30 mouse cellular contexts compared by ENCODE assay signal in genomic region chr2:20957995-20958394, GRCm38 (mm10). TPM values are rescaled to one million over a fixed set of nuclear protein-coding genes. Genes with fewer than 3 reads are reported as not detected.
DNase-seq lines count a peak whose midpoint lies in the region; ATAC-seq and TF ChIP-seq lines count a peak whose summit lies in the region.
"Had no signal": no experiment of that assay in that cellular context is flagged by ENCODE, and none has a peak within 500 bp of the region (broad histone marks: within the 10 kb centered on the region; RNA-seq: fewer than 3 reads in every experiment).

No protein-coding gene starts in this region.

- no peaks in the 10 kb centered on the region for H3K27me3 ChIP-seq in kidney, embryonic 14.5 days (ENCODE audit: control insufficient read depth, insufficient read depth, low read length)
- no peaks in the 10 kb centered on the region for H3K27me3 ChIP-seq in liver, embryonic 14.5 days (ENCODE audit: control insufficient read depth, insufficient read depth, low read length)
- no peaks in the 10 kb centered on the region for H3K27me3 ChIP-seq in Patski
- H3K27me3 ChIP-seq: embryonic facial prominence, embryonic 15.5 days; forebrain, embryonic 13.5 days; hindbrain, embryonic 15.5 days; limb, embryonic 15.5 days; megakaryocyte, embryonic 14.5 days; midbrain, embryonic 12.5 days; neural tube, embryonic 12.5 days had no signal

- peaks cover 8% of the 10 kb centered on the region; the same call in 1 of the 2 replicates for H3K4me1 ChIP-seq in kidney, embryonic 14.5 days (ENCODE audit: control insufficient read depth, insufficient read depth, low read length)
- peaks cover 27 to 36% of the 10 kb centered on the region in 2 experiments for H3K4me1 ChIP-seq in liver, embryonic 14.5 days (replicated peaks; ENCODE audit: control insufficient read depth in 2 of 2, insufficient read depth in 2 of 2, low read length in 1 of 2)

- no peak overlapping the region for H3K4me2 ChIP-seq in kidney, embryonic 14.5 days (replicated peaks; ENCODE audit: low read depth, low read length)
- H3K4me2 ChIP-seq in liver, embryonic 14.5 days (ENCODE audit: low read depth), result no peak overlapping the region
- H3K4me2 ChIP-seq: embryonic facial prominence, embryonic 15.5 days; forebrain, embryonic 13.5 days; hindbrain, embryonic 15.5 days; limb, embryonic 15.5 days; midbrain, embryonic 12.5 days; neural tube, embryonic 12.5 days had no signal

- no peaks in the 10 kb centered on the region for H3K9me3 ChIP-seq in kidney, embryonic 14.5 days (ENCODE audit: control insufficient read depth, low read length)
- H3K9me3 ChIP-seq in liver, embryonic 14.5 days (ENCODE audit: control insufficient read depth, low read length), result no peaks in the 10 kb centered on the region
- H3K9me3 ChIP-seq: embryonic facial prominence, embryonic 10.5 days; embryonic facial prominence, embryonic 15.5 days; forebrain, embryonic 13.5 days; hindbrain, embryonic 10.5 days; hindbrain, embryonic 15.5 days; limb, embryonic 10.5 days; limb, embryonic 15.5 days; megakaryocyte, embryonic 14.5 days; midbrain, embryonic 12.5 days; neural tube, embryonic 12.5 days had no signal

- H3K36me3 ChIP-seq in kidney, embryonic 14.5 days (ENCODE audit: control insufficient read depth, insufficient read depth, low read length), result no peaks in the 10 kb centered on the region
- no peaks in the 10 kb centered on the region for H3K36me3 ChIP-seq in liver, embryonic 14.5 days (replicated peaks; ENCODE audit: control insufficient read depth, insufficient read depth, low read depth)
- H3K36me3 ChIP-seq: embryonic facial prominence, embryonic 15.5 days; hindbrain, embryonic 15.5 days; limb, embryonic 10.5 days; limb, embryonic 15.5 days; midbrain, embryonic 12.5 days; neural tube, embryonic 12.5 days had no signal

- DNase-seq in cerebellum, adult 9-10 months, result peak; percentile 38
- no peak for DNase-seq in cerebellum, postnatal 4 days (ENCODE audit: low spot score in 2 of 2)
- DNase-seq in kidney, adult 11 months, result no peak
- no peak for DNase-seq in liver, embryonic 14.5 days (ENCODE audit: low read depth in 3 of 3, low spot score in 3 of 3)
- no peak for DNase-seq in liver
- no peak for DNase-seq in Patski (ENCODE audit: low read depth, low spot score)
- DNase-seq: adrenal gland, postnatal 14 days; cerebellum, adult 11-12 months; gastrocnemius, postnatal 14 days; heart, postnatal 14 days; kidney, adult 8-10 months; kidney, postnatal 25 days; lung, adult 2 months; lung, postnatal 36 days; right cerebral cortex, adult 18-20 months; right cerebral cortex, postnatal 4 days; thymus, postnatal 4 days had no signal

- WGBS in kidney, embryonic 14.5 days, result 80% methylated on average over 1 of the region's 1 CpGs
- 74% methylated on average over 1 of the region's 1 CpGs for WGBS in liver, embryonic 14.5 days (ENCODE audit: insufficient replicate concordance)

- in situ Hi-C loops in Patski (cut with MboI; ENCODE audit: low pct_unique_long_range_greater_than_20kb), result no loop called here

- CTCF ChIA-PET in Patski (lab: Charles Lee), result interaction anchor here (1.2 kb wide), 1 partner anchor 18 kb away, joined by 3 read pairs; no protein-coding TSS in a partner anchor

- no peak overlapping the region for H3K9ac ChIP-seq in kidney, embryonic 14.5 days (ENCODE audit: low read depth, low read length)
- no peak overlapping the region for H3K9ac ChIP-seq in liver, embryonic 14.5 days (replicated peaks)
- H3K9ac ChIP-seq: embryonic facial prominence, embryonic 15.5 days; forebrain, embryonic 13.5 days; hindbrain, embryonic 15.5 days; limb, embryonic 15.5 days; midbrain, embryonic 12.5 days; neural tube, embryonic 12.5 days had no signal

- no peak overlapping the region for H3K27ac ChIP-seq in kidney, embryonic 14.5 days (ENCODE audit: low read depth, low read length)
- no peak overlapping the region for H3K27ac ChIP-seq in liver, embryonic 14.5 days
- H3K27ac ChIP-seq: embryonic facial prominence, embryonic 10.5 days; embryonic facial prominence, embryonic 15.5 days; forebrain, embryonic 13.5 days; hindbrain, embryonic 10.5 days; hindbrain, embryonic 15.5 days; limb, embryonic 10.5 days; limb, embryonic 15.5 days; midbrain, embryonic 12.5 days; neural tube, embryonic 12.5 days had no signal

- no peak overlapping the region for H3K4me3 ChIP-seq in kidney, embryonic 14.5 days (ENCODE audit: low read length)
- H3K4me3 ChIP-seq in liver, embryonic 14.5 days (ENCODE audit: insufficient read depth in 1 of 2, low read depth in 2 of 2, low read length in 2 of 2), result no peak overlapping the region
- H3K4me3 ChIP-seq: embryonic facial prominence, embryonic 10.5 days; embryonic facial prominence, embryonic 15.5 days; forebrain, embryonic 13.5 days; hindbrain, embryonic 10.5 days; hindbrain, embryonic 15.5 days; limb, embryonic 10.5 days; limb, embryonic 15.5 days; megakaryocyte, embryonic 14.5 days; midbrain, embryonic 12.5 days; myocyte; neural tube, embryonic 12.5 days had no signal

- 0 out of 2 replicates have a peak, but pooled peaks have one; percentile 9 for ATAC-seq in kidney, embryonic 14.5 days (ENCODE audit: low FRiP score, low TSS enrichment)
- ATAC-seq in liver, embryonic 14.5 days (ENCODE audit: insufficient read depth), result no peak
- no peak for ATAC-seq in Patski
- ATAC-seq: forebrain, embryonic 13.5 days; inflammation-experienced regulatory T-cells, adult 6 months had no signal

- POLR2A ChIA-PET in Patski (lab: Charles Lee), result interaction anchor here (0.6 kb wide), 1 partner anchor 186 kb away, joined by 3 read pairs; no protein-coding TSS in a partner anchor

- no peak for TF ChIP-seq EP300 in liver, embryonic 14.5 days (IDR thresholded peaks at IDR 0.05; ENCODE audit: low read depth)

- peak; percentile 9; the same call in 1 of the 2 replicates for TF ChIP-seq CTCF in liver, embryonic 14.5 days (IDR thresholded peaks at IDR 0.05; ENCODE audit: low read depth)
- peak; percentile 33 for TF ChIP-seq CTCF in Patski (IDR thresholded peaks at IDR 0.05)

RNA-seq across cellular contexts. Expression of gene Arhgap21, which starts 10.7 kb away (rescaled TPM):
- polyA plus RNA-seq in kidney, embryonic 14.5 days (2014; fragmentation: Nextera tagmentation; extraction: Ambion mirVana), result 14.4 and 15.9 TPM in 2 replicates
- polyA plus RNA-seq in liver, embryonic 14.5 days (2012; rRNA removed), result 6.7 and 10.9 TPM in 2 replicates
- 8.4 and 9.0 TPM in 2 replicates for polyA plus RNA-seq in liver, embryonic 14.5 days (2014; fragmentation: Nextera tagmentation; extraction: Ambion mirVana)
- polyA plus RNA-seq in Patski (2021), result 42.9 TPM
